Mouse (Mus musculus) mouse embryonic stem cell (cell line): ENCODE data around the gene Hoxd13.

Experiments used
- in situ Hi-C, 2 experiments: fragments of 300-500 bp; cut with MboI; formaldehyde crosslinking; loops; 1 replicate in 1 of 2; 3 replicates in 1 of 2; pipeline ENCODE4 v1.14.3; 2019 to 2020; ENCODE audit warnings: low sequenced_read_pairs in 2 of 2, low pct_unique_long_range_greater_than_20kb in 1 of 2, mixed read lengths in 1 of 2; ENCODE audit not compliant: unreplicated experiment in 1 of 2

Gene Hoxd13

DNA sequence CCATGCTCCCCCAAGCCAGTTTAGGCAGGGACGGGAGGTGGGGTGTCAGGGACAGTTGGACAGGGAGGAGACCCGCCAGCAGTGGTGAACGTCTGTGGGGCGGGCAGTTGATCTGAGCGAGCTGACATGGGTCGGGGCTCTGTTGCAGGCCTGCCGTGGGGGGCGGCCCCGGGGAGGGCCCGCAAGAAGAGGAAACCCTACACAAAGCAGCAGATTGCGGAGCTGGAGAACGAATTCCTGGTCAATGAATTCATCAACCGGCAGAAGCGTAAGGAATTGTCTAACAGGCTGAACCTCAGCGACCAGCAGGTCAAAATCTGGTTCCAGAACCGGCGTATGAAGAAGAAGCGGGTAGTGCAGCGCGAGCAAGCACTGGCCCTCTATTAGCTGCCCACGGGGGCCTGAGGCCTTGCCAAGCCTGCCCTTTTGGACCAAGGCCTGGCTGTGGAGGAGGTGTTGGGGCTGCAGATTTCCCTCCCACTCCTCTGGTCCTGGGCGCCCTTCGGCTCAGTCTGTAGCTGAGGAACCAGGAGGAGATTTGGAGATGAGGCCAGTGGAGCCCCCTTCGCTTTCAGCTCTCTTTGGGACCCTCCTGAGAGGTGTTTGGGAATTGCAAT, 7.7 kb downstream of the Hoxd13 start:
- in situ Hi-C loops, result loop anchor here (10.0 to 25.0 kb wide), 2 partner anchors 912 to 1111 kb away; no protein-coding TSS in a partner anchor

DNA sequence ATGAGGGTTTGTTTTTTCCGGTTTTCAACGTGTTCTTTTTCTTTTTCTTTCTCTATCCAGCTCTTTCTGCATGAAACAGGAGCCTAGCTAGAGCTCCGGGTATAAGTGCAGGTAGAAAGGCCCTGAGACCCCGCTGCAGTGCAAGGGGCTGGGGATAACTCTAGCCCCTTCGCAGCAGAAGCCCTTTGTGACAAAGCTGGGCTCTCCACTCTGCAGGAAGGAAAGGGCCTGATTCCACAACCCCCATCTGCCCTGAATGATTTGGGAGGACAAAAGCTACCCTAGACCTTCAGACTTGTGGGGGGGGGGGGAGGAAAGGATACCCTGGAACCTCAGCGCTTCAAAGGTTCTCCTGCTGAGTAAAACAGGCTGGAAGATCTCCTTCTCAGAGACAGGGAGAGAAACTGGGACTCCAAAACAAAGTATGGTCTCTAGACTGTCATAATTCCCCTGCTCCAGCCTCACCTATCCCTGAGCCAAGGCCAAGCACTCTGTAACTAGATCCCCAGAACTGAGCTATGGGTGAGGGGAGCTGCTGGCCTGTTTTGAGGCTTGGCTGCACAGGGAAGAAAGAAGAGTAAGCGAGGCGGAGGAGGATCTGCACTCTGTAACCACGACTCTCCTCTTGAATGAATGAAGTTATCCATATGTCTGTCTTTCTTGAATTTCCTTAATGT, 8.4 kb downstream of the Hoxd13 start:
- in situ Hi-C loops, result loop anchor here (10.0 to 25.0 kb wide), 2 partner anchors 911 to 1112 kb away; no protein-coding TSS in a partner anchor

DNA sequence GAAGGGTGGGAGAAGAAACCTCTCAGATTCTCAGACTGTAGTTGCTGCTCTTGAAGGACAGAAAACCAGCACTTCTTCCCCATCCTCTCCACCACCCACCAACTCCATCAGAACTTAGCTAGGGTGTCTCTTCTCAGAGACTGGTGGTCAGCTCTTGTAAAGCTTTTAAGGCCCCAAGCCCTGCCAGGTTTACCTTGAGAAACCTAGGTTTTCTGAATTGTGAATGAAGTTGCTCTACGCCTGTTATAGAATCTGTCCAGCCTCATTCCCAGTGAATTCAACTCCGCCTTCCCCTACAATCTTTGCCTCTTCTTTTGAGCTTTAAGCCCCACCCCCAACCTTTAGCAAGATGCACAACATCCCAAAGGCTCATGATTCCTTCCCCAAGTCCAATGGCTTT, 9.0 kb downstream of the Hoxd13 start:
- in situ Hi-C loops, result loop anchor here (10.0 to 25.0 kb wide), 2 partner anchors 910 to 1112 kb away; no protein-coding TSS in a partner anchor

DNA sequence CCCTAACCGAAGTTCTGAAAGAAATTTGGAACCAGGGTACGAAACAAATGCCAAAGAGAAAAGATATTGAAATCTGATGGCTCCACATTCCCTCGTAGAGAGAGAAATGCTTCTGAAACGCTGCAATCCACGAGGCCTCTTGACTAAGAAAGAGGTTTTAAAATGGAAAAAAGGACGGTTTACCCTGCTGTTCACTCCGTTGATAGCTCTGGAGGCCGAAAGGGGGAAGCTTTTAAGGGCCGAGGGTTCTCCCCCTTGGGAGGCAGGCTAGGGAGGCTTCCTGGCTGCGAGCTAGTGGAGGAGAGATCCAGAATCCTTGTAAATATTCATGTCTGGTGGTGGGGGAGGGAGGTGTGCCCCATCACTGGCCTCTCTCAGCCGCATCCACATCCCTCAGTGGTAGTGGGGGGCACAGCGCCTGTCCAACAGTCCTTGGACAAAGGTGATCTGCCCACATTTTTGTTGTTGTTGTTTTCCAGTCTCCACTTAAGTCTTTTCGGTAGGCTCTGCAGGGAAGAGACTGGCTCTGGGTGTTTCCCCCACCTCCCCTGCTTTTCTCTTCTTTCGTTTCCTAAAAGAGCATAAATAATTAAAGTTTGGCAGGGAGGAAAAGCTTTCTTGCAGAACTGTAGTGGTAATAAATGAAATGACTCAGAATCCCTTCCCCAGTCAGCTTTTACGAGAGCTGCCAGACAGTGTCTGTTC, 10.9 kb downstream of the Hoxd13 start, which contains the start of gene Hoxd11:
Gene Hoxd11, plus strand, starts transcription at position 667 of the 705 bp plus-strand sequence.
- in situ Hi-C loops, result loop anchor here (10.0 to 25.0 kb wide), 2 partner anchors 908 to 1114 kb away; no protein-coding TSS in a partner anchor

DNA sequence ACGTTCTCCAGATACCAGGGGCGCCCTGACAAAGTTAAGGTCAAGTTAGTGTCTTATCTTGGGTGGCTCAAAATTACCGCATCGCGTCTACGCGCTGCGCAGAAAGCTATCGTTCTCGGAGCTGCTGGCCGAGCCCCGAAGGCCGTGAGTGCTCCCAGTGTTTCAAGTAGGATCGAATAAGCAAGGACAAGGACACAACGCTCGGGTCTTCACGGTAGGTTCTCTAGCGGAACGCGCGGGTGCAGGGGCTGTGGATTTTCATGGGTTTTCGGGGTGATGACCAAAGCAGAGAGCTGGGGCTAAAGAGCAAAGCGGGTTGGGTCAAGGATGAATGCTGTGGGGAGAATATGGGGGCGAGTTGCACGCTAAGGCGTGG, 11.5 kb downstream of the Hoxd13 start:
- in situ Hi-C loops, result loop anchor here (10.0 to 25.0 kb wide), 2 partner anchors 908 to 1115 kb away; no protein-coding TSS in a partner anchor

DNA sequence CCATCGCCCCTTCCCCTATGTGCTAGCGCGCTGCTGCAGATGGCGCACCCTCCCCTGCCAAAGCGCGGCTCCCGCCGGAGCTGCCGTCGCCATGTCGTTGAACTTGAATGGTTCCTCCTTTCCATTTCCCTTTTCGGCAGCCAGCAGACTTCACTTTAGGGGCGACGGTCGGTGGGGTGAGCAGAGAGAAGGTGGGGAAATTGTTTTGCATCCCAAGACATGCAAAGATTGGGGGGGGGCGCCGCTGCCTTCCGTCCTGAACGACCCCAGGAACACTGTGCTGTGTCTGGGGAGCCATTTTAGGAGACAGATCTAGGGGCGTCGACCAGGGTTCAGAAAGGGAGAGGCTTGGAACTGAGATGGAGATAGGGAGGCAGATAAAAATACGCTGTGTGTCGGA, 11.9 kb downstream of the Hoxd13 start:
- in situ Hi-C loops, result loop anchor here (10.0 to 25.0 kb wide), 3 partner anchors 55 to 1115 kb away; no protein-coding TSS in a partner anchor

DNA sequence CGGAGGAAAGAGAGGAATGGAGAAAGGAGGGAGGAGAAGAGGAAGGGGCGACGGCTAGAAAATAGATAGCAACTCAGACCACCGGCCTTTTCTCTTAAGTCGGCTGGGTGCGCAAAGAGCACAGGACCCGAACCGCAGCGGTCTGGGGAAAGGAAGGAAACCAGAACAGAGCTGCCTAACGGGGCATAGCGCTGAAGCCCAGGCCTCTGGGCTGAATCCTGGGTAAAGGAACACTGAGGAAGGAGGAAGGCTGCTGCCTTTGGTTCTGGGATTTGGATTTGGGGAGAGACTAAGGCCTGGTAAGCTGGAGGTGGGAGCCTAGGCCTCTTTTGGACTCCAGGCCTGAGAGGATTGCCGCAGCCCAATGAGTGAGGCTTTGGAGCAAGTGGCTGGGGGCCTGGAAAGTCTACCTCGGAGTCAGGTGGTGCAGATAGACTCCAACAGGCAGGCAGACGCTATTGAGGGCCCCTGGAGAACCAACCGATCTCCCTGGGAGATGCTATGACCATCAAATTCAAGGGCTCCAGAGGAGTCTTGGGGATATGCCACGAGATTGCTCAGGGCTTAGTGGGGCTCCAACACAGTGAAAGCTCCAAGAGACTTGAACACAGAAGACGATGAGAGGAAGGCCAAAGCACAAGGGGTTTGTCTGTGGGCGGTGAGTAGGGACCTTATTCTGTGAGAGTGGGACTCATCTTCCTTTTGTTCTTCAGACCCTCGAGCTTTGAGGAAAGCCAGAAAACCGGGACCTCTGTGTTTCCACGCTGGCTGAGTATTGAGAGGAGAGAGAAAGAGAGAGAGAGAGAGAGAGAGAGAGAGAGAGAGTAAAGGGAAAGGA, 12.7 kb downstream of the Hoxd13 start:
- in situ Hi-C loops, result loop anchor here (10.0 to 25.0 kb wide), 2 partner anchors 54 to 907 kb away; no protein-coding TSS in a partner anchor

DNA sequence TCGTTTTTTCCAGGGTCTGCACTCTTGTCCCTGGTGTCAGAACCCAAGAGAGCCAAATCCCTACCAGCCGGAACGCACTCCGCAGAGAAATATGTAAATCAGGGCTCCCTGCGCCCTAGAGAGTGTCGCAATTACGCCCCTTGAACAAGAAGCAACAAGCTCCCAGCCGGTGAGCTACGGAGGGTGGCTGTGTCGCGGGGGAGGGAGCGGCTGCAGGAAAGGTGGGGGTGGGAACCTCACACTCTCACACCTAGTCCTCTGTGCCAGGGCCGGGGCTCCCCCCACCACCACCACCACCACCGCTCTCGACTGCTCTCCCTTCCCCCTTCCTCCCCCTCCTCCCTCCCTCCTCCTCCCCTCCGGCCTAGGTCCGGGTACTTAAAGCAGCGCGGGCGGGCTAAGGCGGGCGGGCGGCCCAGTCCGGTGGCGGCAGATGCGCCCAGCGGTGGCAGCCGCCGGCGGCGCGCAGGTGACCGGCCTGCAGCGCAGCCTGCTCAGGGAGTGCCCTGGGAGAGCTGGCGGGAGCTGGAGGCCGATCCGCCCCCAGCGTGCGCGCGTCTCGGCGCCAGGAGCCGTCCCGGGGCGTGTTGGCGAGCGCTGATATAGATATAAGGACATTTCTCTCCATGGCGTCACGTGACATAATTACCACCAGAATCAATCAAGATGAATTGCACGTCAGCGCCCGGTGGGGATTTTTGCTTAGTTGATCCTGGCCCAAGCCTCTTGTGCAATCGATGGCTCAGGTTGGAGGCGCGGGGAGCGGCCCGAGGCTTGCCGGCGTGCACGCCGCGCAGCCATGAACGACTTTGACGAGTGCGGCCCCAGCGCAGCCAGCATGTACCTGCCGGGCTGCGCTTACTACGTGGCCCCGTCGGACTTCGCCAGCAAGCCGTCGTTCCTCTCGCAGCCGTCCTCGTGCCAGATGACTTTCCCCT, 13.8 kb downstream of the Hoxd13 start:
- in situ Hi-C loops, result loop anchor here (10.0 to 25.0 kb wide), 2 partner anchors 53 to 905 kb away; no protein-coding TSS in a partner anchor

DNA sequence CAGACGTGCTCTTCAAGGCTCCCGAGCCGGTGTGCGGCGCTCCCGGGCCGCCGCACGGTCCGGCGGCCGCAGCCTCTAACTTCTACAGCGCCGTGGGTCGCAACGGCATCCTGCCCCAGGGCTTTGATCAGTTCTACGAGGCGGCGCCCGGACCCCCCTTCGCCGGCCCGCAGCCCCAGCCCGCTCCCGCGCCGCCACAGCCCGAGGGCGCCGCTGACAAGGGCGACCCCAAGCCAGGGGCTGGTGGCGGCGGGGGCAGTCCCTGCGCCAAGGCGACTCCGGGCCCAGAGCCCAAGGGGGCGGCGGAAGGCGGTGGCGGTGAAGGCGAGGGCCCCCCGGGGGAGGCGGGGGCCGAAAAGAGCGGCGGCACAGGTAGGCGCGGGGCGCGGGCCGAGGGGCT, 14.7 kb downstream of the Hoxd13 start:
- in situ Hi-C loops, result loop anchor here (10.0 to 25.0 kb wide), 2 partner anchors 52 to 905 kb away; no protein-coding TSS in a partner anchor

DNA sequence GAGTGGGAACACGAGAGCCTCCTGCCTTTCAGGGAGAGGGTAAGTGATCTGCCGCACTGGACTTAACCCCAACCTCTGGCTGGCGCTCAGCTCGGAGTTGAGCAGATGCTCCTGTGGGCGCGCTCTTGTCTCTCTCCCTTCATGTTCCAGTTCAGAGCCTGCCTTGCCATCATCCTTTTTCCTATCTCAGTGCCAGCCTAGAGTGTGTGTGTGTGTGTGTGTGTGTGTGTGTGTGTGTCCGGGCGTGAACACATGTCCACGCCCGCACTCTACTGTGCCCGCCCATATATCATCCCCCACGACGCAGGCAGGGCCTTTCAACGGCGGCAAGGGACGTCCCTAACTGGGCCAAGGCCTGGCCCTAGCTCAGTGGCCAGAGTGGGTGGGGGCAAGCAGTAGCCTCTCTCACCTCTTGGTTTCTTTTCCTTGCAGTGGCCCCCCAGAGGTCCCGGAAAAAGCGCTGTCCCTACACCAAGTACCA, 15.4 kb downstream of the Hoxd13 start:
- in situ Hi-C loops, result loop anchor here (10.0 to 25.0 kb wide), 2 partner anchors 51 to 904 kb away; no protein-coding TSS in a partner anchor

DNA sequence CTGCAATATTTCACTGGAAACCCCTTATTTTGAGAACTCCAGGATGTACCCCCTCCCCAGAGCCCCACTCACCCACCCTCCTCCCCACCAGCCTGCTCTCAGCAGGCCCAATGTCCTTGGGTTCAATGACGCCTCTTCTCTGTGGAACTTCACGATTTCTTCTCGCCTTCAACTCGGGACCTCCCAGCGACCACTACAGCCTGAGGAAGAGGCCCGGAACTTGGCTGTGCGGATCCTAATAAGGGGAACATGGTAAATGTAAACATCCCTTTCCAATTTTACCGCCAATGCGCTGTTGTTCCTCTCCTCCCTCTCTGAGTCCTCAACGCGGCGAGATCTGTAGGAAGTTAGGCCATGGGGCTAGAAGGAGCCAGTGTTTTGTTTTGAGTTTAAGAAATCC, 16.0 kb downstream of the Hoxd13 start:
- in situ Hi-C loops, result loop anchor here (10.0 to 25.0 kb wide), 2 partner anchors 51 to 903 kb away; no protein-coding TSS in a partner anchor

DNA sequence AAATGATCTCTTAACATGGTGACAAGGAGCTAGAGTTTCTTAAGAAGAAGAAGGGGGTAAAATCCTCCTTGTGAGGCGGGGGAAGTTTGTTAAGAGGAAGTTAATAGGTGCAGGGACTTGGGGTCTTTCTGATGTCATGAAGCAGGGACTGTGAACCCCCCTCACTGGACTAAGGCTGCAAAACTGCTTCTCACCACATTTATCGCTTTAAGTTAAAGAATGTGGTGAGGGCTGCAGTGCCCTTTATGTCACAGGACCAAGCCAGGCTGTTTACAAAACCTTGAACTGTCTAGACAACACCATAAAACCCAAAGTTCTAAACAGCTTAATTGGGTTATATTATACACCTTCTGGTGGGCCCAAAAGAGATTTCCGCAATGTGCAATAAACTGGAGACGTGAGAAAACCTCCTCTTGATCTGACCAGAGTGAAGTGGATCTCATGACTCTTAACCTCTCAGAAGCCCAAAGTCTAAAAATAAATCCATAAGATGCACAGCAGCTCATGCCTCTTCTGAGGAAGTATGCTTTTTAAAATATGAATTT, 17.0 kb downstream of the Hoxd13 start:
- in situ Hi-C loops, result loop anchor here (10.0 to 25.0 kb wide), 2 partner anchors 50 to 902 kb away; no protein-coding TSS in a partner anchor

DNA sequence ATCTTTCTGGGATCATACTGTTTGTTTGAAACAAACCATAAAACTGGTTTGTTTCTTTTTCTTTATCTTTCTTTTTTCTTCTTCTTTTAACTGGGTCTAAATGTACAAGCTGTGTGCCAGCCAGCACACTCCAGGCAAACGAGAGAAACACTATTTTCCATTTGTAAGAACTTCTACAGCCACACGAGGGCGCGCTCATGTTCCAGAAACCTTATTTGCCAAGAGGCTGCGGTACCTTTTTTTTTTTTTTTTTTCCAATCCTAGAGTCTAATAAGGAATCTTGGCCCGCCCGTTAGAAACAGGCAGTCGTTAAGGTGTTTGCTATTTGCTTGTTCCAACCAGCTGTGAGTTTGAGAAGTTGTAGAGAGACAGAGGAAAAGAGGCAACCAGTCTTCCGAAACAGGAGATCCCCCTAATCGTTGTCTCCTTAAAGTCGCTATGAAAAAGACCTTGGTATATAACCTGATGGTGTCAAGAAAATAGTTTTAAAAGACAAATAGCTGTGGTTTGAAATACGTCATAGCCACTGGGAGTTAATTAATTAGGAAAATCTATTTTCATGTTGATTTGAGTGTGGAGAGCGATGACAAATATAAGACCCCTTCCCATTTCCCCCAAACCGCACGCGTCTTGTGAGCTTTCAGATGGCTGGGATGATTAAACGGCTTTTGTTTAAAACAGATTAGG, 18.3 kb downstream of the Hoxd13 start:
- in situ Hi-C loops, result loop anchor here (10.0 to 25.0 kb wide), 2 partner anchors 48 to 901 kb away; no protein-coding TSS in a partner anchor

DNA sequence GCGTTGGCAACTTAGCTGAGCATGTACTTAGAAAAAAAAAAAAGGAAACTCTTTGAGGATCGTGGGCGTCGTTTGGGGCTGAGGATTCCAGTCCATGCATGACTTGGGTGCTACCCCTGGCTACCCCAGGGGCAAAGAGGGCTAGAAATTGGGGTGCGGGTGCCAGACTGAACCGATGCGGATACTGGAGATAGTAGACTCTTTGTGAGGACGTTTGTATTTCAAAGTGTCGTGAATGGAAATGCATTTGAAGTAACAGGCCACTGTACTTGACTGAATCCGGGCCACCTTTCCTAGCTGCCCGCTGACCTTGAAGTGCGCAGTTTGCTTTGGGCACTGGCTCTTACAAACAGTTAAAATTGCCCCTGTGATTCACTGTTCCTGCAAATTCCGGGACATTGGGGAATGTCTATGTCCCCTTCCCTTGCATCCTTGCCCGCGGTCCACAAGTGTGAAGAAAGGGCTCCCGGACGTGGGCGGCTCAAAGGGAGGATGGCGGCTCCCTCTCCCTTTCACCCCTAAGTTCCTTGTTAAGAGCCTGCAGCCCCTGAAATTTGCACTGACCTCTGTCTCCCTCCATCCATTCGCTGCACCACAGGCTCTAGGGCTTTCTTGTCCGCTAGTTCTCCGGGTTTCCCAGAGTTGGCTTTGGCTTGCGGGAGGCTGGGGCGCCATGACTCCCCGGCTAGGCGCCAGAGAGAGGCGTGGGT, 19.0 kb downstream of the Hoxd13 start:
- in situ Hi-C loops, result loop anchor here (10.0 to 25.0 kb wide), 2 partner anchors 48 to 900 kb away; no protein-coding TSS in a partner anchor
